Mouse (Mus musculus): ENCODE results near the gene Vil1.
A peak's percentile ranks its signal among the peaks of the same experiment; 100 is the strongest.
"Not testable (repeated sequence)": the region's sequence is repeated elsewhere in the genome, so short reads cannot be mapped to it uniquely, and the experiment has no call there.

Vil1 gene

DNA sequence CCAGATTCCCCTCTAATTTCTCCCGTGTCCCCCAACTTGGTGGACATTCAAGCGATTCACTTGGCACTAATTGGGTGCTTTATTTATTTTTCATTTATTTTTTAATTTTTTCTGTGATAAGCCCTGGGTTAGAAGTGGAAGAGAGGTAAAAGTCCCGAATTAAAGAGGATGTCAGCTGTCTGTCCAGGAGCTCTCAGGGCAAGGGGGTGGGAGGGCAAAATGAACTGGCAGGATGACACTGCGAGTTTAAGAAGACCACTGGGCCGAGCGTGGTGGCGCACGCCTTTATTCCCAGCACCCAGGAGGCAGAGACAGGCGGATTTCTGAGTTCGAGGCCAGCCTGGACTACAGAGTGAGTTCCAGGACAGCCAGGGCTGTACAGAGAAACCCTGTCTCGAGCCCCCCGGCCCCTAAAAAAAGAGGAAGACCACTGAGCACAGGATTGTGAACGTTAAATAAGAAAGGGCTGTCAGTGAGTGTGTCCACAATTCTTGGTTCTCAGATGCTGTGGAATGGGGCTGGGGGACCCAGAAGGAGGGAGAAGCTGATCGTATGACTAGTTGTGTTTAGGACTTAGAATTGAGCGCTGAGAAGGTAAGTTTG, 21.7 kb upstream of the Vil1 start:
- DNase-seq (ENCODE audit: low spot score in 2 of 2), result no peak

DNA sequence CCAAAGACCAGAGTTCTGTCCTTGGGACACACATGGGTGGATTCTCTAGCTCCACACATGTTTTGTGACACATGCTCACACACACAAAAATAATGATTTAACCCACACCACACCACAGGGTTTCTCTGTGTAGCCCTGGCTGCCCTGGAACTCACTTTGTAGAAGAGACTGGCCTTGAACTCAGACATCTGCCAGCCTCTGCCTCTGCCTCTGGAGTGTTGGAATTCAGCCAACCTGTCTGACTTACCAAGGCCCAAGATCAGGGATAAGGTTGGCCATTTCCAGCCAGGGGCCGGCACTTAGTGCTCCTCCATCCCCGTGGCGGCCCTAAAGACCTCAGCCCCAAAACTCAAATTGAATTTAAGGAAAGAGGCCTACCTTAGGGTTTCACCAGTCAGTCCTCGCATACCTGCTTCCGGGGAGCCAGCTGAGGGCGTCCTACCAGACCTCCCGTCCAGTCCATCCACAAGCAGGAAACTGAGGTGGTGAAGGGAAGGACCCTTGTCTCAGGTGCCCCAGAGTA, 20.7 kb upstream of the Vil1 start:
- no peak for DNase-seq (ENCODE audit: low spot score in 2 of 2)

DNA sequence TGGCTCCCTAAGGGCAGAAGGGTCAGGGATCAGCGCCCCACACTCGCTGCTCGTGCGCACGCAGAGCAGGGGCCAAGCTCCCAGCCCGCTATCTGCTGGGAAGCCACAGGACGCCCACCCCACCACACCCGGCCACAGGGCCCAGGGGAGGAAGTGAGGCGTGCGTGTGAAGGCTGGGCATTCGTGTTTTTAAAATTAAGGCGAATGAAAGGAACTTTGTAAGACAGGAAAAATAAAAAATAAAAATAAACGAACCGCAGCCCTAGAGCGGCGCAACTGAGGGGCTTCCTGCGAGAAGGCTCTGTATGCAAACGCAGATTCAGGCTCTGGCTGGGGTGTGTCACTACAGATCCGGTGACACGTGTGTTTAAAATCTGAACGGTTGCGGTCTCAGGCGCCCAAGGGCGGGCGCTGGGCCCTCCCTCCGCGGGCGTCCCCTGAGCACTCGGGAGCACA, 19.3 kb upstream of the Vil1 start:
- DNase-seq (ENCODE audit: low spot score in 2 of 2), result peak; percentile 49 to 63

GRCm38 (mm10) chr1:74390287-74390906, 18.8 kb upstream of the Vil1 start:
- peak; percentile 63 to 77 for DNase-seq (ENCODE audit: low spot score in 2 of 2)

DNA sequence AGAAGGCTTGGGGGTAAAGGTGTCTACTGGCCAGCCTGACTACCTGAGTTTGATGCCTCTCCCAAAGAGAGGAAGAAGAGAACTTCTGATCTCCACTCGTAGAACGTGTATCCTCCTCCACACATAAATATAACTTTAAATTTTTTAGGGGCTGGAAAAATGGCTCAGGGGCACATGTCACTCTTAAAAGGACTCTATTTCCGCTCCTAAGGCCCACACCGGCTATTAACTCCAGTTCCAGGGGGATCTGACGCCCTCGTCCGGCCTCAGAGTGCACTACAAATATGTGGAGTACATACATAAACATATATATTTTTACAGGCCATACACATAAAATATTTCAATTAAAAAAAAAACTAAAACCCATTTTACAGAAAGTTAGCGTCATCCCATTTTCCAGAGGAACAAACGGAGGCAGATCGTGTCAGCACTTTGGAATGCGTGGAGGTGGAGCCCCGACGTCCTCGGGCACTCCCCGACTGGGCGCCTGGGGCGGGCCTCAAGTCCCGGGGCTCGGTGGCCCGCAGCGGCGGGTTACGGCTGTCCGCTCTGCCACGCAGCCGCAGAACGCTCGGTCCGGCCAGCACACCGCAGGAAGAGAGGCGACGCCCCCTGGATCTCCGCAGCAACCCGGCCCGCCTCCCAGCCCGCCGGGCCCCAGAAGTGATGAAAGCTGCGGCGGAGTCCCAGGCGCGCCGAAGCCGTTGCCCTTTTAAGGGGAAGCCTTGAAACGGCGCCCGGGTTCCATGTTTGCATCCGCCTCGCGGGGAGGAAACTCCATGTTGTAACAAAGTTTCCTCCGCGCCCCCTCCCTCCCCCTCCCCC, 18.0 kb upstream of the Vil1 start, which contains the start of gene Ctdsp1:
Gene Ctdsp1 (plus strand): TSS at position 586 of the 825 bp plus-strand sequence.
- peak; percentile 93 for DNase-seq (ENCODE audit: low spot score in 2 of 2)

- peak; percentile 74 to 77 for DNase-seq (ENCODE audit: low spot score in 2 of 2)
Measured at GRCm38 (mm10) chr1:74391844-74392441, 17.2 kb upstream of the Vil1 start.

- no peak for DNase-seq (ENCODE audit: low spot score in 2 of 2)
Measured at GRCm38 (mm10) chr1:74392446-74392994, 16.7 kb upstream of the Vil1 start.

DNA sequence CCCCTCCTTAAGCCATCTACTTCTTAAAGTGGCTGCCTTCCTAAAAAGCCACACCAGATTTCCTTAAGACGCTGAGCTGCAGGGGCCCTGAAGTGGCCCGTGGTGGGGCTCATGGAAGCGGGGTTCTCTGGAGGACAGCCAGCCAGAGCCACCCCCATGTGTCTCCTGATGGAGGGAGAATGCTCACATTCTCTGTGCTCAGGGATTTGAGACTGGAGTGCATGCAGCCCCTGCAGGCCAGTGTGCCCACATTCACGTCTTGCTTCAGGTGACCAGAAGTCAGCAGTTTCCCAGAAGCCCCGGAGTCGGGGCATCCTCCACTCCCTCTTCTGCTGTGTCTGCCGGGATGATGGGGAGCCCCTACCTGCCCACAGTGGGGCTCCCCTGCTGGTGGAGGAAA, 16.2 kb upstream of the Vil1 start:
- no peak for DNase-seq (ENCODE audit: low spot score in 2 of 2)

DNA sequence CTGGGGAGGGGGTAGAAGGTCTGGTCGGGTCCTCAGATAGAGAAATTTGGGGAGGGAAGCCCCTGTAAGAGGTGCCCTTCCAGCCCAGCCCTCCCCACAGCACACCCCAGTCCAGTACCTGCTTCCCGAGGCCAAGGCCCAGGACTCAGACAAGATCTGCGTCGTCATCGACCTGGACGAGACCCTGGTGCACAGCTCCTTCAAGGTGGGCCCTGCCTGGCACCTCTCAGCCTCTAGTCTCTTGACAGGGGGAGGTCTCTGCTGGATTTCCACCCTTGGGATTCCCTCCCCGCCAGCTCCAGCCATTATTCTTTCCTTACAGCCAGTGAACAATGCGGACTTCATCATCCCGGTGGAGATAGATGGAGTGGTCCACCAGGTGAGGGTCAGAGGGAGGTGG, 15.5 kb upstream of the Vil1 start:
- no peak for DNase-seq (ENCODE audit: low spot score in 2 of 2)

DNA sequence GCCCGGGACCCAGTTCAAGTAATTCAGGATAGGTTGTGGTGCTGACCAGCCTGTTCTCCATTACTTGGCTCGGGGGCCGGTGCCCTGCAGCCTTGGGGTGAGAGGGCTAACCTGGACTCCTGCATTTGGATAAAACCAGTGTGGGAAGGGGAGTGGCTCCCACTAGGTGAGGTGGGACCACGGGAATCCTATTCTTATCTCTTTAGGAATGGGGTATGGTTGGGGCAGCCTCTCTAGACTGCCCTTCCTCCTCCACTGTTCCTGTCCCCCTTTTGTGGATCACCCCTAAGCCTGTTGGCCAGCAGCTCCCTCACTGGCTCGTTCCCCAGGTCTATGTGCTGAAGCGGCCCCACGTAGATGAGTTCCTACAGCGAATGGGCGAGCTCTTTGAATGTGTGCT, 14.9 kb upstream of the Vil1 start:
- no peak for DNase-seq (ENCODE audit: low spot score in 2 of 2)

- DNase-seq (ENCODE audit: low spot score in 2 of 2), result no peak
Measured at GRCm38 (mm10) chr1:74394858-74395257, 14.3 kb upstream of the Vil1 start.

GRCm38 (mm10) chr1:74395290-74395689, 13.9 kb upstream of the Vil1 start:
- DNase-seq (ENCODE audit: low spot score in 2 of 2), result no peak

DNA sequence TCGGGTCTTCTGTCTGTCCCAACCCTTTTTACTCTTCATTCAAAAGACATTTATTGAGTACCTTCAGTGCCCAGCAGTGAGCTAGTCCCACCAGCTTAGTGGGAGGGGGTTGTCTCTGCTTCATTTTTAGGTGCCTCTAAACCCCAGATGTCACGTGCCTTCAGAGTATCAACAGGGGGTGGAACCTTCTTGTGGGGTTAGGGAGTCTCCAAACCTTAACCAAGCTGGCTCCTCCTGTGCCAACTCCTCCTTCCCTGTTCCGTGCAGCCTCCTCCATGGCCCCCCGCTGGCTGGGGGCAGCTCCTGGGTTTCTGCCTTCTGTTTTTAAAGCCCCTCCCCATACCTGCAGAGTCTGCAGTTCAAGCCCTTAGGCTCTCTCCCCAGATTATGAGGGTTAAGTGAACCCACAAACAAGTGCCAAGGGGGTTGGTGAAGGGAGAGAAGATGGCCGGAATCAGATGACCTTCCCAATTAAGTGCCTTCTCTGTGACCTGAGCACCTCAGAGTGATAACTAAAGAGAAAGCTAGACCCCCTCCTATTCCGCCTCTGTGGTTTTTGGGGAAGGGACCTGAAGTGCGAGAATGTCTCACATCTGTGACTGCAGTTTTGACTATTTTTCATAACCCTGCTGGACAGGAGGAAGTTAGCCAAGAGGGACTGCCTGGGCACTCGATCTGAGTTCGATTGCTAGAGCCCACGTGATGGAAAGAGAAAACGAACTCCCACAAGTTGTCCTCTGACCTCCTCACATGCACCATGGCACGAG, 12.5 kb upstream of the Vil1 start:
- not testable (repeated sequence) for DNase-seq (ENCODE audit: low spot score in 2 of 2)

- peak; percentile 72 to 78 for DNase-seq (ENCODE audit: low spot score in 2 of 2)
Measured at GRCm38 (mm10) chr1:74397268-74397918, 11.8 kb upstream of the Vil1 start.

GRCm38 (mm10) chr1:74397919-74398451, 11.2 kb upstream of the Vil1 start:
- peak; percentile 70 to 76 for DNase-seq (ENCODE audit: low spot score in 2 of 2)

DNA sequence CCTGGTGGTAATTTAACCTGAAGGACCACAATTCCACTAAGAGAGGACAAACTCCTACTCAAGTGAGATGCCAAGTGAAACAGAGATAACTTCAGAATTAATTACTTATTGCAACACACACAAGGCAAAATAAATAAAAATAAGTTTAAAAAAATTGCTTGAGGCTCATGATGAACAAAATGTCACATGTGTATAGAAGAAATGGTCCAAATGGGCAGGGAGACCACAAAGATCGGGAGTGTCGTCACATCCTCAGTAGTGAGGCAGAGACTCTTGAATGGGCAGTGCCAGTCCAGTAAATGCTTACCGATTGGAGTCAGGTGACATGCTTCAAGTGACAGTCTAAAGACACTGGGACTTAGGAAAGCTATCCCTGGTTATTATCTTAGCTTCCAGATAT, 8.6 kb upstream of the Vil1 start:
- DNase-seq (ENCODE audit: low spot score in 2 of 2), result no peak

DNA sequence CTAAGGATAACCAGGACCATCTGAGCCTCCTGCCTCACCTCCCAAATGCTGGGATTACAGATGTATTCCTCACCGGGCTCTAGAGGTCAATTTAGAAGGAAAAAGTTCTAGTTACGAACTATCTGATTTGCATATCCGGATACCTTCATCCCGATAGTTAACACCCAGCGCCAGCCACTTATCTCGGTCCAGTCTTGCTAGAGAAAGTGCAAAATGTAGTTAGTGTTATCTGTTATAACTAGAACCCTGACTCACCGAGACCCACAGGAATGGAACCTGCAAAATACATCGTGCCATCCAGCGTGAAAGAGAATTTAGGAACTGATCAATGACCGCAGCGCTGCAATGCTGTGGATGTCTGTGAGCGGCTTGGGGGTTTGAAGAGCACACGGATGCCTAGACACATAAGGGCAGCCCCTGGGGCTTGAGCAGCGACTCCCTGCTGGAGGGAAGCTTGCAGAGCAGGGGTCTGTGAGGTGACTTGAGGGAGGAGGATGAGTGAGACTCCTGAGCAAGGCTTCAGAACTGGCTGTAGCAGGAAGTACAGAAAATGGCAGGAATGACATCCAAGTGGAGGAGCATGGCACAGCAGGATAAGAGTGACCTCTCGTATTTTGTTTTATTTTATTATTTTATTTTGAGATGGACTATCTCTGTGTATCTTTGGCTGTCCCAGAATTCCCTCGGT, 8.0 kb upstream of the Vil1 start:
- no peak for DNase-seq (ENCODE audit: low spot score in 2 of 2)

DNA sequence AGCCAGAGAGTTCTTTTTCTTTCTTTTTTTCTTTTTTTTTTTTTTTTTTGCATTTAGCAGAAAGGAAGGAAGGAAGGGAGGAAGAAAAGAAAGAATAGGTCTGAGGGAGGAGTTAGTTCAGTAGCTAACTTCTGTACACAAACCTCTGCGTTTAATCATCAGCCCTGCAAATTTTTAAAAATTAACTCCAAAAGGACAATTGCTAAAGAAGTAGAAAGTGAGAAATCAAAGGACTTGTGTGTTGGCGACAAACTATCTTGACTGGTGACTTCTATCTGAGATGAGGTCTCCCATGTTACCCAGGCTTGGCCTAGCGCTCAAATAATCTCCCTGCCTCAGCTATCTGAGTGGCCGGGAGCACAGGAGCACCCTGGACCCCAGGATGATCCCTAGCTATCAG, 5.0 kb upstream of the Vil1 start:
- no peak for DNase-seq (ENCODE audit: low spot score in 2 of 2)

GRCm38 (mm10) chr1:74411753-74412325, 2.7 kb downstream of the Vil1 start:
- no peak for DNase-seq (ENCODE audit: low spot score in 2 of 2)
